Mouse (Mus musculus): Measurements from ENCODE around the gene Scd3.

DNA sequence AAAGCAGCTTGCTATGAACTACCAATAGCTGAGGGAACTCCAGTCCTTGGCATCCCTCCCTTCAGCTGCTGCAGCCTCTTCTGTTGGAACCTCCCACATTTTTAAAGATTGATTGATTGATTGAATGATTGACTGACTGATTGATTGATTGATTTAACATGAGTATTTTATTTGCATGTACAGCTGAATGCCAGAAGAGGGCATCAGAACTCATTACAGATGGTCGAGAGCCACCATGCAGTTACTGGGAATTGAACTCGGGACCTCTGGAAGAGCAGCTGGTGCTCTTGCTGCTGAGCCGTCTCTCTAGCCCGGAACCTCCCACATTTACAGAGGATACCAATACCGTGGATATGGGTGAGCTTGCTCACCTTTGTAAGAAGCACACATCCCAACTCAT is 57.4 kb downstream of the Scd3 start:
- no peak for TF ChIP-seq CTCF (IDR thresholded peaks at IDR 0.05; ENCODE audit: low read depth, low read length)
- no peak for TF ChIP-seq TAL1 (conservative IDR thresholded peaks at IDR 0.05; ENCODE audit: low read depth, low read length)
- TF ChIP-seq POLR2AphosphoS5 (IDR thresholded peaks at IDR 0.05; ENCODE audit: insufficient replicate concordance, low read depth, low read length), result no peak
- TF ChIP-seq GATA2 (IDR thresholded peaks at IDR 0.05; ENCODE audit: borderline replicate concordance, low read depth, low read length), result no peak

Data from G1E (cell line).